Mouse (Mus musculus) heart, postnatal 14 days (tissue): ENCODE results near the gene Ptprh. TPM values are rescaled to one million over a fixed set of nuclear protein-coding genes. Genes with fewer than 3 reads are reported as not detected.

Source experiments
- DNase-seq, 2 experiments: peaks; one replicate each; pipeline ENCODE4 v3.0.0; 2021 to 2022
- intact Hi-C: fragments of 180-260 bp; cut with DNase I; formaldehyde crosslinking; loops from one replicate; pipeline ENCODE4 v1.15.1; 2025
- microRNA-seq, 2 experiments: library from miRNA; unstranded; fragments of <30 nt; microRNA quantifications; one replicate each; pipeline ENCODE4 v1.2.0; 2021 to 2022
- total RNA-seq, 2 experiments: library from RNA; stranded (reverse); gene quantifications; 2 replicates each; pipeline ENCODE4 v1.2.3; 2021

Ptprh gene
- total RNA-seq, 2 experiments from 2014 or later = not detected

- intact Hi-C loops = no loop called here
- DNase-seq = no peak
Measured at GRCm38 (mm10) chr7:4507220-4507619, 96.6 kb downstream of the Ptprh start.

GRCm38 (mm10) chr7:4504646-4505435 is 99.0 kb downstream of the Ptprh start:
- intact Hi-C loops = no loop called here

GRCm38 (mm10) chr7:4503858-4504257 is 100.0 kb downstream of the Ptprh start:
- intact Hi-C loops = no loop called here
- no peak for DNase-seq

More at GRCm38 (mm10) chr7:4504646-4505435, 99.0 kb downstream of the Ptprh start:
- no peak for DNase-seq

GRCm38 (mm10) chr7:4503100-4503499 is 100.7 kb downstream of the Ptprh start:
- intact Hi-C loops = no loop called here

GRCm38 (mm10) chr7:4502421-4503090 is 101.3 kb downstream of the Ptprh start:
- intact Hi-C loops = no loop called here
- no peak for DNase-seq

More at GRCm38 (mm10) chr7:4503100-4503499, 100.7 kb downstream of the Ptprh start:
- DNase-seq = no peak

- peak; percentile 96 to 97 for DNase-seq
- intact Hi-C loops = no loop called here
Measured at GRCm38 (mm10) chr7:4501558-4502397, 102.1 kb downstream of the Ptprh start, which contains the start of gene Ppp1r12c. Ppp1r12c (minus strand) TSS chr7:4501680.

GRCm38 (mm10) chr7:4500892-4501471 is 102.9 kb downstream of the Ptprh start:
- peak; percentile 51 to 52 for DNase-seq
- intact Hi-C loops = no loop called here

- DNase-seq = no peak
- intact Hi-C loops = no loop called here
Measured at GRCm38 (mm10) chr7:4499034-4499433, 104.8 kb downstream of the Ptprh start.

Small RNA genes within 50 kb of the gene (microRNA-seq; reads per million reads assigned to microRNA genes)
- gene Gm23577 = 0 reads per million in 2 experiments

Other genes with a start within 250 kb of the Ptprh start
- gene Gp6, start 206.3 kb downstream of the Ptprh start, total RNA-seq = under 1 TPM in 1 of 2 experiments, not detected in 1; 0.10 TPM
- gene Rdh13, start 158.4 kb downstream of the Ptprh start, total RNA-seq = 10 to 100 TPM; 31.0 to 32.1 TPM
- gene Eps8l1, start 143.4 kb downstream of the Ptprh start, total RNA-seq = 1 to 10 TPM; 3.1 to 4.9 TPM
- 10 to 100 TPM; 76.0 to 82.1 TPM for gene Ppp1r12c, start 102.4 kb downstream of the Ptprh start, total RNA-seq
- gene Tnnt1, start 87.7 kb downstream of the Ptprh start, total RNA-seq = 10 to 100 TPM; 25.4 to 33.6 TPM
- 1,000 to 10,000 TPM; 7,272 to 7,308 TPM for gene Tnni3, start 79.8 kb downstream of the Ptprh start, total RNA-seq
- 1 to 10 TPM; 1.8 to 1.9 TPM for gene Dnaaf3, start 71.6 kb downstream of the Ptprh start, total RNA-seq
- 1 to 10 TPM; 1.4 to 1.9 TPM for gene Syt5, start 56.5 kb downstream of the Ptprh start, total RNA-seq
- 1 to 10 TPM; 6.8 to 7.4 TPM for gene Tmem86b, start 27.4 kb upstream of the Ptprh start, total RNA-seq
- 10 to 100 TPM; 73.7 to 78.8 TPM for gene Ppp6r1, start 55.0 kb upstream of the Ptprh start, total RNA-seq
- 10 to 100 TPM; 29.2 to 33.7 TPM for gene Hspbp1, start 81.0 kb upstream of the Ptprh start, total RNA-seq
- 1 to 10 TPM; 1.6 to 1.8 TPM for gene Brsk1, start 86.6 kb upstream of the Ptprh start, total RNA-seq
- not detected for gene Tmem150b, start 121.2 kb upstream of the Ptprh start, total RNA-seq
- 10 to 100 TPM; 30.5 to 31.9 TPM for gene Kmt5c, start 136.1 kb upstream of the Ptprh start, total RNA-seq
- gene Cox6b2, start 149.1 kb upstream of the Ptprh start, total RNA-seq = 1 to 10 TPM; 5.2 to 7.0 TPM
- gene Fam71e2, start 167.3 kb upstream of the Ptprh start, total RNA-seq = not detected
- gene Il11, start 178.8 kb upstream of the Ptprh start, total RNA-seq = under 1 TPM in 1 of 2 experiments, not detected in 1; 0.12 TPM
- gene Tmem190, start 178.9 kb upstream of the Ptprh start, total RNA-seq = not detected
- 1 to 10 TPM; 4.2 to 4.3 TPM for gene Tmem238, start 185.6 kb upstream of the Ptprh start, total RNA-seq
- 100 to 1,000 TPM; 469 to 532 TPM for gene Rpl28, start 188.8 kb upstream of the Ptprh start, total RNA-seq
- 100 to 1,000 TPM in 1 of 2 experiments, 10 to 100 TPM in 1; 97.9 to 112 TPM for gene Ube2s, start 208.5 kb upstream of the Ptprh start, total RNA-seq
- under 1 TPM in 1 of 2 experiments, not detected in 1; 0.05 TPM for gene Shisa7, start 240.7 kb upstream of the Ptprh start, total RNA-seq